Mouse (Mus musculus) naive thymus-derived CD4-positive, alpha-beta T cell, adult 2 months (primary cell): ENCODE data around the gene Ncapd3.

Experiments used
- DNase-seq: peaks from one replicate; pipeline ENCODE4 v3.0.0-alpha.2; 2011; ENCODE audit warnings: low read depth

The Ncapd3 gene

GRCm38 (mm10) chr9:27123947-27124346, 94.0 kb downstream of the Ncapd3 start:
- no peak for DNase-seq

DNA sequence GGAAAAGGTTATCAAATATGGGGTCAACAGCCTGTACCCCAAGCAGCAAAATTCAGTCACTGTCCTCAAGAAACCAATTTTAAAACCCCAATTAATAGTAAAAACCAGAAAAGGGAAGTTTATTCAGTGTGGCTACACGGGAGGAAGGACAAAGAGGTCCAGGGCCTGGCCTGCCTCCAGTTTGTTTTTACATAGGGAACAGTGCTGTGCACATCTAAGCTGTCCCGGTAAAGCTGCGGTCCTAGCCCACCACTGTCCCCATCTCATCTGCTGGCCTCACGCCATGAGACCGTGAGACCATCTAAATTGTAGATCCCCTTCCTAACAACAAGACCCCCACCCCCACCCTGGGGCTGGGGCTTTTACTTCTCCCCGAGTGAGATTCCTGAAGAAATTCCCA, 95.5 kb downstream of the Ncapd3 start:
- no peak for DNase-seq

GRCm38 (mm10) chr9:27126543-27126942, 96.6 kb downstream of the Ncapd3 start:
- no peak for DNase-seq

GRCm38 (mm10) chr9:27128629-27129028, 98.7 kb downstream of the Ncapd3 start:
- DNase-seq = no peak

DNA sequence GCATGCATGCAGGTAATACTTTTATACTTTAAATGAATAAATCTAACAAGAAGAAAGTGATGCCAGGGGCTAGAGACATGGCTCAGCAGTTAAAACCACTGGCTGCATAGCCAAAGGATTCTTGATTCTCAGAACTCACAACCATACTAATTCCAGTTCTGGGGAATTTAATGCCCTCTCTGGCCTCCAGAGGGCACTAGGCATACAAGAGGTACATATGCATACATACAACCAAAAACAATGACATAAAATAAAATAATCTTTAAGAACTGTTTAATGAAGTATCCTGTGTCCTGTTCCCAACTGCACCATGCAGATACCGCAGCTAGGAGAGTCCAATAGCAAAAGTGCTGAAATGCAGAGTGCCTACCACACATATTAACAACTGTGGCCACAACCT, 104.4 kb downstream of the Ncapd3 start:
- DNase-seq = no peak

DNA sequence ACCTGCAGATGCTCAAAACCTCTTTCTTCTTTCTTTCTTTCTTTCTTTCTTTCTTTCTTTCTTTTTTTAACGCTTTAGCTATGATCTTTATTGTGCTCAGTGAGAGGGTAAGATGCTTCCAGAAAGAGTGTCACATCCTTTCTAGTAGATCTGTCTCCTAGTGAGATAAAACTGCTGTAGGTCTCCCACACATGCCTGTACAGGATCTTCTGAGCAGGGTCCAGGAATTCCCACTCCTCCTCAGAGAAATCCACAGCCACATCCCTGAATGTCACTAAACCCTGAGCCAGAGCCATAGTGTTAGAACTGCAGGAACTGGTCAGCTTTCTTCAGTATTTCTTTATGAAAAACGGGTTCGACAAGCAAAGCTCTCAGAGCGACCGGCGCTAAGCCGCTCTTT, 105.4 kb downstream of the Ncapd3 start:
- DNase-seq = no peak

GRCm38 (mm10) chr9:27136651-27137050, 106.7 kb downstream of the Ncapd3 start:
- DNase-seq = no peak

- no peak for DNase-seq
Measured at GRCm38 (mm10) chr9:27140432-27141065, 110.6 kb downstream of the Ncapd3 start.

- no peak for DNase-seq
Measured at GRCm38 (mm10) chr9:27144271-27144840, 114.4 kb downstream of the Ncapd3 start.
